Mouse (Mus musculus): ENCODE data around the gene Rras. TPM values are rescaled to one million over a fixed set of nuclear protein-coding genes. Genes with fewer than 3 reads are reported as not detected.

The Rras gene
- total RNA-seq, 1 experiment from 2014 or later, result 60.3 TPM

DNA sequence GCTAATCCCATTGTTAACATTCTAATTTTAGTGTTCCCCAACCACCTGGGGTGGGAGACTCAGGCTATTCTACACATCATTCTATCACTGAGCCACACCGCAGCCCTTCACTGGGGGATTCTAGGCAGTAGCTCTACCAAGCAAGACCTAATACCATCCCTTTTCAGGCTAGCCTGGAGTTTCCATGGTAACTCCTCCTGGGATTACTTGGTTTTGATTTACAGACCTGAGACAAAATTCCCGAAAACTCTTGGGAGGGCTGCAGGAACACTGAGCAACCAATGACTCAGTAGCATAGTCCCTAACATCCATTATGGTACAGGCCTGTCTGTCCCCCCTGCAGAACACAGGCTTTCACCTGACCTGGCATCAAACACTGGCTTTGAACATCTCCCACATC lies 8.5 kb downstream of the Rras start:
- no peak for DNase-seq

DNA sequence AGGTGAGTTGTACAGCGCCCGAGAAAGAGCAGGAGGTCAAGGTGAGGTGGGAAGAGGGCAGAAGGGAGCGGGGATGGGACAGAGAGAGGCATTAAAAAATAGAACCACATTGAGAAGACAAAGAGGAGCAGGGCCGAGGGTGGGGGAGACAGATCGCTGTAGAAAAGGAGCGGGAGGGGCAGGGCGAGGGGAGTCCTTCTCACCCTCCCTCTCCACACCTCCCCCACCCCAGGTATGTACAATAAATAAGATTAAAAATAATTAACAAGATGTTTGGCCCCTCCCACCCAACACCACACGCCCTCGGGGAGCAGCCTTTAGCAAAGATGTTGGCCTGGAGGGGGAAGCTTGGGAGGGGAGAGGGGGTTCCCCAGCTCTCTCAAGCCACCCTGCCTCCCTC lies 10.0 kb downstream of the Rras start:
- no peak for DNase-seq

DNA sequence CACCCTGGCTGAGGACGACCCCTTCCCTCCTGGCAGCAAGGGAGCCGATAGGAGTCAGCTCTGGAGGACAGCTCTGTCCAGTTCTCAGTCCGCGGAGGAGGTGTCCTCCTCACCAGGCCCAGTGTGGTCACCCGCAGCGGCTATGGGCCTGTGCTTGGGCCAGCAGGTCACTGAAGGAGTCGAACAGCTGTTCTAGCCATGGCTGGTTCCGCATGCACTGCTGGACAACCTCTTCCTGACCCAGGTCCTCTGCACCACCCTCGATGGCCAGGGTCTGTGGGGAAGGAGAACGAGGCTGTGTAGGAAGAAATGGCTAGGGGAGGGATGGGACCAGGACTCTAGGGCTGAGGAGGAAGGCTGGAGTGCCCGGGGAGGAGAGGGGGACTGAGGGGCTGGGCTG lies 10.6 kb downstream of the Rras start:
- no peak for DNase-seq

- no peak for DNase-seq
Measured at GRCm38 (mm10) chr7:45029995-45030394, 12.2 kb downstream of the Rras start.

- no peak for DNase-seq
Measured at GRCm38 (mm10) chr7:45030857-45031256, 13.1 kb downstream of the Rras start.

GRCm38 (mm10) chr7:45033722-45034359 lies 16.1 kb downstream of the Rras start:
- DNase-seq, result no peak

DNA sequence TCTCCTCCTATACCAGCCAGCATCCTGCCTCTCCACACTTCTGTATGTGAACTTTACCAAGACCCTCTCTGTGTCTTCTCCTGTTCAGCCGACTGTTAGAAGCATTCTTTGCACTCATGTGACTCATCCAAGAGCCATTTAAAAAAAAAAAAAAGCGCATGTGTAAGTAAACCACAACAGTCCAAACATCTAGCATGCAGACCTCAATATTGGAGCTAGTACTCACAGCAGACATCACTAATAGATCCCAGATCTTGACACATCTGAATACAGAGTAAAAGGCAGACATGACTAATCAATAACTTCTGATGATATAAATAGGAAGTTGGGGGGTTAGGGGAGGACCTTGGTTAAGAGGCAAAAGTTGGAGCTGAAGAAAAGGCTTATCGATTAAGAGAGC lies 17.9 kb downstream of the Rras start:
- no peak for DNase-seq

DNA sequence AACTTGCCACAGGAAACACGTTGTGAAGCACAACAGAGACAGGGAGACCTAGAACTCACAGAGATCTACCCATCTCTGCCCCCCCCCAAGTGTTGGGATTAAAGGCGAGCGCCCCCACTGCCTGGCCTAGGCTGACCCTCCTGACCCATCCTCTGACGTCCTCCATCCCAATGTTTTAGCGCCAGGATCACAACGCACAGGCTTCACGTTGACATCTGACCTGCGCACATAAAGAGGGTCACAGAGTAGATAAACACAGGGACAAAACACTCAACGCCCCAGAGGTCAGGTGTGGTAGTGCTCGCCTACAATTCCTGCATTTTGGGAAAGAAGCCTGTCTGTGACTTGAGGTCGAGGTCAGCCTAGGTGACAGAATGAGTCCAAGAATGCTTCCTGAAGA lies 18.9 kb downstream of the Rras start:
- no peak for DNase-seq

- DNase-seq, result peak; percentile 85
Measured at GRCm38 (mm10) chr7:45037720-45038361, 20.1 kb downstream of the Rras start.

DNA sequence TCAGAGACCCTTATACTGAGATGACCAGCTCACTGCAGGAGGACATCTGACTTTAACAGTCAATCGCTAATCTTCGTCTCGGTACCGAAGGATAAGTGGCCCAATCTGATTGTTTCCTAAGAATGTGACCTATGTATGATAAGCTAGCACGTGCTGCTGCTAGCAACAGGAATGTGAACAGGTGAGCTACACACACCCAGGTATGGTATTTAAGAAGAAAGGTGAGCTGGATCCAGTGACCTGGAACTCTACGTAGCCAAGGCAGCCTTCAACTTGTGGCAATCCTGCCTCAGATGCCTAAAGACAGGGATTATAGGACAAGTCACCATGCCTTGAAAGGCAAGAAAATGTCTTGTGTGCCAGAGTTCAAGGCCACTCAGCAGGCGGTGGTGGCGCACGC lies 20.6 kb downstream of the Rras start:
- no peak for DNase-seq

GRCm38 (mm10) chr7:45040851-45041250 lies 23.1 kb downstream of the Rras start:
- DNase-seq, result no peak

GRCm38 (mm10) chr7:45043307-45043706 lies 25.5 kb downstream of the Rras start:
- DNase-seq, result no peak

DNA sequence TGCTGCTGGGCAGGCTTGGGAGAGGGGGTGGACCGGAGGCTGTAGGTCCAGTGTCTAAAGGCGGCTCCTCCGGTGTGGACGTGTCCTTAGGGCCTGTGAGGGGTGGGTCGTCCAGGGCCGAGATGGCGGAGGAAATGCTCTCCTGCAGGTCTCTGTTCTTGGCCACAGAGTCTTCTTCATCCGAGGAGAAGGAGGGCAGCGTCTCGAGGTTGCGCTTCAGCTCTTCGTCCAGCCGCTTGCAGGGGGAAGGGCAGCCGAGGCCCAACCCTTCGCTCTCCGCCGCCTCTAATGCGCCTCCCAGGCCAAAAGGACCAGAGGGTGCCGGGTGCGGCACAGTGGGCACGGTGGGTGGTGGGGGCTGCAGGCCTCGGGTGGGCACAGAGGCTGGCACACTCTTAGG lies 28.0 kb downstream of the Rras start:
- DNase-seq, result no peak

DNA sequence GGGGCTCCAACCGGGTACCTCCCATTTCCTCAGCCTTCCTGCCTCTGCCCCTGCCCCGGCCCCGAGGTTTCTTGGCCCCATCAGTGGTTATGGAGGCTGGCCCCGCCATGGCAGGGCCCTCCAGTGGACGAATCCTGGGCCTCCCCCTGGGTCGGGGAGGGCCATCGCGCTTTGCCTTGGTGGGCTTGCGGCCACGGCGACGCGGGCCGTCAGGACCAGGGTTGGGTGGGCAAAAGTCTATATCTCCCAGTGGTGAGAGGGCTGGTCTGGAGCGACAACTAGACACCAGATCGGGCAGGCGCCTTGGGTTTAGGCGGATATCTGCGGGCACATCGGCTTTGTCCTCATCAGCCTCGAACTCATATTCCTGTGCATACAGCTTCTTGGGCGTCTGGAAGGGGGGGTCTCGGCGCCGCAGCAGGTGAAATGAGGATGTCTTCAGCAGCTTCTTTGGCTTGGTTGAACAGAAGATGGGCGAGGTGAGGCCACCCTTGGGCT lies 29.1 kb downstream of the Rras start:
- no peak for DNase-seq

DNA sequence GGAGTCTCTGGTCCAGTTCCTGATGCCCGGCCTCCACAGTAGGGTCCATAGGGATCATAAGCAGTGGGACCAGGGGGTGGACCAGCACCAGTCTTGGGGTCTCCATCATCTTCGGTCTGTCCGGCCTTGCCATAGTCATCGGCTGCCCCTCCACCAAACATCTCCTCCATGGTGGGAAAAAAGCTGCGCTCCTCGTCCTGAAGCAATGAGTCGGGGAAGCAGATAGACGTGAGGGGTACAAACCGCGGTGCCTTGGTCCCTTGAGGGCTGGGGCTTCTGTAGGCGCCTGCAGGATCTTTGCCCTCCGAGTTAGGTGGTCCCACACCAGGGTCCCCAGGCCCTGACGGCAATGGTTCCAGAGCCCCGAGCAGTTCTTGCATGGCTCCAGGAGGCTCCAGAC lies 29.7 kb downstream of the Rras start:
- DNase-seq, result no peak

- DNase-seq, result no peak
Measured at GRCm38 (mm10) chr7:45048001-45048890, 30.5 kb downstream of the Rras start.

DNA sequence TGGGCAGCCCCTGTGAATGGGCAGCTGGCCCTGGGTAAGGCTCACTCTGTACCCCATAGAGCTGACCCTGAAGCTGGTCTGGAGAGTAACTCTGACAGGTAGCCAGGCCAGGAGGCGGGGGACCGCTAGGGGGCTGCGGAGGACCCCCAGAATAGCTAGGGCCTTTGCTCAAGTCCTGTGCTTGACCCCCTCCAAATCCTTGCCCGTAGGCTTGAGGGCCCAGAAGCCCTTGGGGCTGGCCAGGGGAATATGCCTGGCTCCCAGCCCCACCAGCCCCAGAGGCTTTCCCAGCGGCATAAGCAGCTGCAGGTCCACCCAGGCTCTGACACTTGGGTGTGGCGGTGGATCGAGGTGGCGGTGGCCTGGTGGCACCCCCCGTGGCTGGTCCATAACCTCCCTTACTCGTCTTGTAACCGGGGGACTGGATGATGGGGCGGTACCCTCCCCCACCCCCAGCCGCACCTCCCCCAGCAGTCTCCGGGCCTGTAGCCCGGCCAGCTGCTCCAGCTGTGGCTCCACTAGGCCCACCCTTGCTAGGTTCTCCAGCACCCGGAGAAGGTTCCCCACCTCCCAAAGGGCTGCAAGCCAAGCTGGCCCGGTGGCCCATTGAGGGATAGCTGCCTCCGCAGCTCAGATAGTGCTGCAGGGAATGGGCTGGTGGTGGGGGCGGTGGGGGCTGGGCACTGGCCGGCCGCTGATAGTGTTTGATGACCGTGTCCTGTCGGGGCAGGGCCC lies 31.3 kb downstream of the Rras start:
- DNase-seq, result no peak

DNA sequence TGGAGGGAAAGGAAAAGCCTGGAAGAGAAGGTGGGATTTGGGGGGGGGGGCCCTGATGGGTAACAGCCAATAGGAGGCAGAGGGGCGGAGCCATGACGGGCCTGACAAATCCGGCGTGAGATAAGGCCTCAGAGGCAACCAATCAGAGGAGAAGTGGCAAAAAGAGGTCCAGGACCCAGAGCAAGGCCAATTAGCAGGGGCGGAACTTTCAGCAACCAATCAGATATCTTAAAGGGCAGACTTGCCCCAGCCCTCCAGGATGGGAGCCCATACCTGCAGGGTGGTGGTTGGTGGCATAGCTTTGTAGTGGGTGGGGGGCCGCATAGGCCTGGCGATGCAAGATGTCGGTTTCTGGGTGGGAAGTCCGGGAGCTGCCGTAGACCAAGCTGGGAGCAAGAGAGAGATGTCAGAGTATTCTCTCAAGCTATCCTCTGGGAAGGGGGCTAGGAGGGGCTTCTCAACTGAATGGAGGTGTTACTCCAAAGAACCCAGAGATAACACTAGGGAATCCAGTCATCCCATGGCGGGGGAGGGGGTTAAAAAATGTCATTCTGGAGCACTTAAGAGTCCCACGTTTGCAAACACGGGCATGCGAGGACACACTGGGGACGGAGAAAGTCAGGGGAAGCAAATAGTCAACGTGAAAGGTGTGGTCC lies 33.3 kb downstream of the Rras start:
- peak; percentile 91 for DNase-seq

- DNase-seq, result no peak
Measured at GRCm38 (mm10) chr7:45051601-45051974, 33.8 kb downstream of the Rras start.

DNA sequence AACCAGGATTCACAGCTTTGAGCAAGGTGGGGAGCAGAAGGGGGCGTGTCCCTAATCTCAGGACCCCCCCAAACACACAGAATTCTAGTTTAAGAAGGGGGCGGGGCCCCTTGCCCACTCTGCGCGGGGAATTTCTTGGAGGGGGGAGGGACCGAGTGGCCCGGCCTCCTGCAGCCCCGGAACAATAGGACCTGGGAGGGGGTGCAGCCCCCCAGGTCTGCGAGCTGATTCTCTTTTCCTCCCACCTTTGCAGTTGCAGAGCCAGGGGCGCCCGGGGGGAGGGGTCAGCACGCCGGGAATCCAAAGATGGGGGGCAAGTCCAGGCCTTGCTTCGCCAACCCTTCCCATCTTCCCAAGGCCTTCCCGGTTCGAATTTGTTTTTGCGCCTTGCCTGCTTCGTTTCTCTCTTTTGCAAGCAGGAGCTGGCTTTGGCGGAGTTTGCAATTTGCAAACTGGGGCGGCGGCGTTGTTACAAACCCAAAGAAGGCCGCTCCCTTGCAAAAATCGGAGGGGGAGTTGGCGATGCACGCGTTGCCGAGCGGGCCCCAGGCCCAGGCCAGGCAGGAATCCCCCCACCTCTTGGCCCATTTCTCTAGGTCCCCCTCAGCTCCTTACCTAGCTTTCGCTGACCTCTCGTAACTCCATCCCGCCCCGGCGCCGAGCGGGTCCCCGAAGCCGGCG lies 34.6 kb downstream of the Rras start:
- DNase-seq, result peak; percentile 60

DNA sequence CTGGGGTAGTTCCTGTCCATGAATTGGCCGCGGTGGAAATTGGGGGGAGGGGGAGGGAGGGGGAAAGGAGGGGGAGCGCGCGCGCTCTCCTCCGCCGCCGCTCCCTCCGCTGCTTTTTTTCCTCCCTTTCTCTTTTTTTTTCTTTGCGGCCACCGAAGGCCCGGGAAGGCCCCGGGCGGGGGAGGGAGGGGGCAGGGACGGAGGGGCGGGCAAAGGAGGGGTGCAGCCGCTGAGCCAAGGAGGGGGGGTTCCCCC lies 35.0 kb downstream of the Rras start, which contains the start of gene Prr12:
Prr12 (minus strand) TSS at position 20 of the 255 bp plus-strand sequence.
- no peak for DNase-seq
